Mouse (Mus musculus): ENCODE data around the gene Eml1.

DNA sequence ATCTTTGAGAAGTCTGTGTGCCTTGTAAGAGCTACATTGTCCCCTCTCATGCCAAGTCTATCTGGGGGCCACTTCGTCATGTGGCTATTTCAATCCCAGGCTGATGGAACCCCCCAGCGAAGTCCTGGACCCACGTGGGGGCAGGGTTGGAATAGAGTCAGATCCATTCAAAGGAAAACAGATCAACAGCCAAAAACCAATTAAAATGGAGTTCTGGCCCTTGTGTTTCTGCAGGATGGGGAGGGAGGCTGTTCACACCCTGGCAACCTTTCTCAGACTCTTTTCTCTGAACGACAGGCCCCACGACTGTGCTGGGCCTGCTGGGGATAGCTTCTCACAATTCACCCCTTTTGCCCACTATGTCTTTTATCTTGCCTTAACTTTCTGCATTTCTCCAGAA lies 44.4 kb upstream of the Eml1 start:
- no peak for TF ChIP-seq CTCF (IDR thresholded peaks at IDR 0.05; ENCODE audit: insufficient read depth, low read depth, low read length)
- TF ChIP-seq POLR2A (IDR thresholded peaks at IDR 0.05; ENCODE audit: insufficient read depth, low read depth, low read length), result no peak

Data from olfactory bulb, adult 2 months (tissue).